Mouse (Mus musculus) cerebellum, adult 11 months (tissue): ENCODE measurements at regions not wholly inside any gene's neighbourhood (a gene's known extent, or its start where the extent isn't known, plus 50 kb on each side); places are given as distances from the start of the nearest gene placed in this dataset.

Source experiments
- DNase-seq: peaks from one replicate; pipeline ENCODE4 v3.0.0; 2022

- DNase-seq = no peak
Observed at GRCm38 (mm10) chr6:98606680-98607079, 264.1 kb upstream of the Gm765 start.

DNA sequence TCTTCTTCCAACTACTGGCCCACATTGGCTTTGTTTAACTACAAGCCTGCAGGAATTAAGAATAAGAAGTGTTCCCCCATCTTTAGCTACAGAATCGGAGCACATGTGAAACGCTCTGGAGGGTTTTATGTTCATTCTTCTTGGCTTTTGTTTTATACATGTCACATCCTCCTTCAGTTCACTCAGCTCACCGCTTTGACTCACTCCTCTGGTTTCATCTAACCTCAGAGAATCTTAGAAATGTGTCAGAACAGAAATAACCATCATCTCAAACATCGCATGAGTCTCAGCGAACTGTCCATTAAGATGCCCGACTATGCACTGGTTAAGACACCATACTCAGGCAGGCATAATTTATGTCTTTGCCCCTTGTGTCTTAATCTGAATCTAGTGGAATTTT lies 255.1 kb upstream of the Gm765 start:
- DNase-seq = no peak

GRCm38 (mm10) chr6:98590989-98591388 lies 248.4 kb upstream of the Gm765 start:
- DNase-seq = no peak

- no peak for DNase-seq
Observed at GRCm38 (mm10) chr6:98588979-98589378, 246.4 kb upstream of the Gm765 start.

DNA sequence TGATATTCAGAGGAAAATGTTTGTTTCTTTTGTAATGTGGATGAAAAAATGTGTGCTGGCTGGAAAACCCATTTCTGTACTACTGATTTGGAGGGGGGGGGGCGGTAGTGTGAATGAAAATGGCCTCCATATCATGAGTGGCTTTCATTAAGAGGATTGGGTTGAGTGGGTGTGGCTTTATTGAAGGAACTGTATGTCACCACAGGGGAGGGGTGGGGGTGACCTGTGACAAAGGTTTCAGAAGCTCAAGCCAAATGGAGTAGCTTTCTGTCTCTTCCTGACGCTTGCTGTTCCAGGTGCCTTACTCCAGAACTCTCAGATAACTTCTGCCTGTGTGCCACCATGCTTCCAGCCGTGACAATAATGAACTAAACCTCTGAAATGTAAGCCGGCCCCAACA lies 242.0 kb upstream of the Gm765 start:
- no peak for DNase-seq

DNA sequence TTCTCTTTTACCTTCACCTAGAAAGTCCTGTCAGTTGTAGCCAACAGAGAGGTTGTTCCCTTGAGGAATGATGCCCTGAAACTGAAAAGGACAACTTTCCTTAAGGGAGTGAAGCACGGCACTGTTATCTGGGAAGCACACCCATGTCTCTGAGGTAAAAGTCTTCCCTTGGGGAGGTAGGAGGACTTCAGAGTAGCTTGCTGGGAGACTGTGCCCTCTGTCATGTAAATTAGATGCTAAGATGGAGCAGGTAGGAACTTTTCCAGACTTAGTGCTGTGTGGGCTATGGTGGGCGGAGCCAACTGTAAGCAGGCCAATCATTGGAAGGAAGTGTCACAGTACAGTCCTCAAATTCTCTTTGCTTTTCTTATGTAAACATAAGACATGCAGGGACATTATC lies 240.3 kb upstream of the Gm765 start:
- DNase-seq = no peak

- no peak for DNase-seq
Observed at GRCm38 (mm10) chr6:98575227-98575626, 232.7 kb upstream of the Gm765 start.

DNA sequence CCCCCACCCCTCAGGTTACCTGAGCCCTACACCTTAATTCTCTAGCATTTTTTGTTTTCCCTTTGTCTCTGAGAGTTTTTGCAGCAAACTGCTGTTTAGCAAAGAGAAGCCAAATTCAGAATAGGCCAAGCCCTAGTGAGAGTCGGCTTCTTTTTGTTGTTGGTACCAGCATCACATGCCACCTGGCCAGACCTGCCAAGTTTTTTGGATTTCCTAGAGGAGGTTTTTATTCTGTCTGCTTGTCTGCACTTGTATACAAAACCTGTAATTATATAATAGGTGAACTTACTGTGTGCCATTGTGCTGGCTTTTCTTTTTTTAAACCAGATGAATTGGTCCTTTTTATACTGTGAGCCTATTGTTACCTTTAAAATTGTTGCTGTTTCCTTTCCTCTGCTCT lies 213.1 kb upstream of the Gm765 start:
- DNase-seq = no peak

DNA sequence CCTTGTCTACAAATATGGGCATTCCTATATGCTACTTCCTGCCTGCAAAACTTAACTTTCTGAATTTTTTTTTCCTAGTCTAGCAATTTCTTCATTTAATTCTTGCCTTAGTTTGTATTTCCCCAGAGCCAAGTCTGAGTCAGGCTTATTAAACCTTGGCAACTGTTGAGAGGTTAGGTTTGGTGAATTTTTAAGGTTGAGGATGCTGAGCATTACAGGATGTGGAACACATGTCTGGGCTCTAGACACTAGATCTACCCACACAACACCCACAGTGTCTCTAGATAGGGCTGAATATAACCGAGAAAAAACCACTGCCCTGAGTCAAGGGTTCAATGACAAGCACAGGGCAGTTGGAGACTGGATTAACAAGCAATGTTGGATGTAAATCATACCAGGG lies 211.4 kb upstream of the Gm765 start:
- DNase-seq = no peak

DNA sequence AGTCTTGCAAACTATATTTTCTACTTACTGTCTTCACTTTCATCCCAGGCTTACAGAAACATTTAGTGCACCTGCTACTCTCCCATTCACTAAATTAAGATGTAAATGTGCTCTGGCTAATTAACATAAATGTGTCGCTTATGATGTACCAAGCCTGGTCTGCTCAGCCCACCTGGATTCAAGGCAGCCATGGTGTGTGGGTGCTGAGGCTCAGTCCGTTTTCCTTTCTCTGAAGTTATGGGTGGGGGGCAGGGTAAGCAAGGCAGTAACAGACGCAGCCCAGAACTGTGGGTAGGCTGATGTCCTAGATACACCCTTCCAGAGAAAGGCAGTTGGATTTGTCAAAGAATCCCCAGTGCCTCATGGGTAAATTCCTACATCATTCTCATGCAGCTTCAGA lies 209.2 kb upstream of the Gm765 start:
- no peak for DNase-seq

- DNase-seq = no peak
Observed at GRCm38 (mm10) chr6:98526882-98527440, 184.4 kb upstream of the Gm765 start.

- peak; percentile 4 for DNase-seq
Observed at GRCm38 (mm10) chr6:98525286-98525685, 182.7 kb upstream of the Gm765 start.

DNA sequence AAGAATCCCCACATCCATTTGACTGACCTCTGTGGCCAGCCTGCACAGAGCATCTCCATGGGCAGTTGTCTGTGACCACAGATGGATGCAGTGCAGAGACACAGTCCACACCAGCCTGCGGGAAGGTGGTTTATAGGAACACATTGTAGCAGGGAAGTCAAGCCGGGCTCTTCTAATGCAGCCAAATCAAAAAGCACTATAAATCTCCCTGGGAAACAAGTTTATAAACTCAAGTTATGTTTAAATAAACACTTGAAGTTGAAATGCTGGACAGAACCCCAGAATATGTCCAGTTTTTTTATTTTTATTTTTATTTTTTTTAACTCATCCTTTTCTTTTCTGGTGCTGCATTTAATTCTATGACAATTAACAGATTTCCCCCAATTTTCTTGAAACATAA lies 182.1 kb upstream of the Gm765 start:
- no peak for DNase-seq

DNA sequence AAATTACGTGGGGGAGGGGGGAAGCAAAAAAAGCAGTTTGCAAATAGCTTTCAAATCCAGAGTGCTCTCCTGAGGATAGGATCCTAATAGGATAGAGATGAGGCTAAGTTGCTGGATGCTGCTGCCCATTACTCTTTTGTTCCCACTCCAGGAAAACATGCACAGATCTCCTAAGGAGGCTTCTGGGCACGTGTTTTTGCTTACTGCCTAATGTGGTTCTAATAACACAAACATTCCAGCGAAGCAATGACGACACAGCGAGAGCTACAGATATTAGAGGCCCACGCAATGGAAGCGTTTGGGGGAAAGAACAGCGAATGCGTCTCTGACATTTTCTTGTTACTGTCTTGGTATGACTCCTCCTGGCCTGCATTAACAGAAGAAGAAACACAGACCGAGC lies 179.0 kb upstream of the Gm765 start:
- no peak for DNase-seq

GRCm38 (mm10) chr6:98514826-98515225 lies 172.3 kb upstream of the Gm765 start:
- no peak for DNase-seq

DNA sequence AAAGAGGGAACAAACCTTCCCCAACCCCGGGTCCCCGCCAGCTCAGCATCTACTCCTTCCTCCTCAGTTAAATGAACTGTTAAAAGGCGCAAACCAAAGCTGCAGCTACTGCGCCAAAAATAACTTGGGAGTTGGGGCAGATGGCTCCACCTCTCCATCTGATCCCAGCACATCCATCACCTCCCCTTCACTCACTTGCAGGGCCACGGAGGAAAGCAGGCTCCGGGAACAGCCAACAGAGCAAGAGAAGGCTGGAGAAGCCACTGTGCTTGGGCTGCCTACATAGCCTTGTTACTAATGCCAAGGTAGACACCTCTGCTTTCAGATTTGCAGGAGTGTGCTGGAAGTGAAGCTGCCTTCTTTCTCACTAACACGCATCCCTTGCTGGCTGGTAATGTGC lies 171.8 kb upstream of the Gm765 start:
- no peak for DNase-seq

DNA sequence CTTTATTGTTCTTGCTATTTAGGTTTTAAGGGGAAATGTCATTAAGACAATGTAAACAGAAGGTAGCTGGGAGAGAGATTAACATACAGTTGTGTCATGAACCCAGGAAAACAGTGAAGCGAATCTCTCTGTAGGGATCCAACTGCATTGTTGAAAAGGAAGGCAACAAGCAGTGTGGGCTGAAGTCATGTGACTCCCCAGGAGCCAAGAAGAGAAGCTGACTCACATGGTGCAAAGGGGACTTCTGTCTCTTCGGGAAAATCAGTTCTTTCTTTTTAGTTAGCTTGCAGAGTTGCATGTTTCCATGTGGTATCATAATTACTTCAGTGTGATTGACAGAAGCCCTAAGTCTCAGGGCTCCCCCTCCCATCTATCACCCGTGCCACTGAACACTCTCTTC lies 170.7 kb upstream of the Gm765 start:
- DNase-seq = no peak

DNA sequence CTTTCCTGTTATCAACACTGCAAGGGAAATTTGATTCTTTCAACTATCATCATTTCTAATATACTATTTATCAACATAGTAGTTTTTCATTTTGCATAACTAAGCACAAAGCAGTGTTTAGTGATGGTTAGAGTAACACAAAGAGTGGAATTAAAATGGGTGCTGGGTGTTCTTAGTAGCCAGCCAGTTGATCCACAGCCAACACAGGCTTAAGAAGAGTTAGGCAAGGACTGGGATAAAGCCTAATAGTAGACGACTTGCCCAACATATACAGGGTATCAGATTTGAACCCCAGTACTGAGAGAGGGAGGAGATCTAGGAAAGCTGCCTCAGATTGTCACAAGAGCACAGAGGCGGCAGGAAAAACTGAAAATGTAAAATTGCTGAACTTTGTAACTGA lies 160.2 kb upstream of the Gm765 start:
- no peak for DNase-seq

DNA sequence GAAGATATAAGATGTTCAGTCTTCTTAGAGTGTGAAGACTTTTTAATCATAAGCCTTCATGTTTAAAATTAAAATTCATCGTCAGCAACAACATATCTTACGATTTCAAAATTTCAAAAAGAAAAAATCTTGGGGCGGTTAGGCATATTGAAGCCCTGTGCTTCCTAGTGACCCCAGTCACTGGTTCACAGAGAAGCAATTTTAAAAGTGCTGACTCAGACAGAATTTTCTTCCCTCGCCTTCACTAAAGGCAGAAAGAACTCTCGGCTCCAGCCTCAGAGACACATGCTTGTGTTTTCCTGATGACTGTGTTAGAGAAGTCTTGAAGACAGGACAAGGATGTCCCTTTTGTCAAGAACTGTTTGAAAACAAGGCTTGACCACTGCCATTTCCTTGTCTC lies 157.2 kb upstream of the Gm765 start:
- no peak for DNase-seq

GRCm38 (mm10) chr6:98486626-98487025 lies 144.1 kb upstream of the Gm765 start:
- DNase-seq = no peak

- DNase-seq = no peak
Observed at GRCm38 (mm10) chr6:98483319-98484123, 141.0 kb upstream of the Gm765 start.

- DNase-seq = no peak
Observed at GRCm38 (mm10) chr6:98482319-98482718, 139.8 kb upstream of the Gm765 start.

DNA sequence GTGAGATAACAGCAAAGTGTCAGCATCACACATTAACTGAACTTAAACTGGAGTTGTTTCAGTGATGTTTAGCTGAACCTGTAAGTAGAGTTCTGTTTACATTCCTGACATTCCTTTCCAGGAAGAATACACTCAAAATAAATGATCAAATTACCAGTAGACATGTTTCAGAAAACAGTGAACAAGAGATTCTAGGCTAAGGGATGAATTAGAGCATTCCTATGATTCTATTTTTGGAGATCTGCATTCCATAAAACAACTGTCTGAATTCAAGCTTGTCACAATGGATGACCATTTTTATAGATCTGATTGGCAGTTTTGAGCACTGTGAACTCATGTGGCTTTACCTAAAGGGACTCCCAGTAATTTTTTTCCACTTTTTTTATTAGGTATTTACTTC lies 125.0 kb upstream of the Gm765 start:
- no peak for DNase-seq

DNA sequence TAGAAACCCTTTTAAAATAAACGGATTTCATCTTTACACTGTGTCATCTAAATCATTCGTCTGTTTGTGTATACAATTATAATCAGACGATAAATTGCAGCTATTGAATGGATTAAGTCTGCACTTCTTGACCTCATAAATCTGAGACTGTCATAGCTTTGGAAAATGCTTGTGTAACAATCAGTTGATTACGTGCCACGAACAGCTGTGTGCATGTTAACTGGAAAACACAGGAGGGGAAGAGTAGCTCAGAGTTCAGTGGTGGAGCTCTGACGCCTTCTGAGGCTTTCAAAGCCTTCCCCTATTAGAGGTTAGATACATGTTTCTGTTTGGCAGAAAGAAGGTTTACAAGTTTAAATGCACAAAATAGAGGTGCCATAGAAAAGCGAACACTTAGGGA lies 109.7 kb upstream of the Gm765 start:
- DNase-seq = no peak

- no peak for DNase-seq
Observed at GRCm38 (mm10) chr6:98435676-98436075, 93.1 kb upstream of the Gm765 start.
